Mouse (Mus musculus): Measurements from ENCODE around the gene Nfib.

DNA sequence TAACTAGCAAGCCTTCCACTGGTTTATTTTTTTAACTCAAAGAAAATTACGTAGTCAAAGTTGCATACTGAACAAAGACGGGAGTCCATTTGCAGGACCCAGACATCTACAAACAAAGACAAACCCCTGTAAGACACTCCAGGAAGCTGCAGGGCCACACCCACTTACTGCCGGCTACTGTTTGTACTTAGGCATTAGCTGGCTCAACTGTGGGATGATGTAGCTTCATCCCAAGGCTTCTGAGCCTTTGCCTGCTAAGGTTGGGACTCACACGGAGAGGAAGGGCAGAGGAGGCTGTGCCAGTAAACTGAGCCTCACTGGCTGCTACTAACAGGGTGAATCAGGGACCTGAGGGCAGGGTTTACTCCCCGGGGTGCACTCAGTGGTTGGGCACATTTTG, 305.0 kb downstream of the Nfib start:
- TF ChIP-seq CTCF (IDR thresholded peaks at IDR 0.05; ENCODE audit: borderline replicate concordance, control insufficient read depth, extremely low read depth, insufficient read depth, low read length, poor library complexity) (no peak), POLR2A (IDR thresholded peaks at IDR 0.05; ENCODE audit: control insufficient read depth, extremely low read depth, insufficient read depth, low read length, poor library complexity) (no peak)

Data from thymus, adult 2 months (tissue).